Mouse (Mus musculus): ENCODE measurements at regions not wholly inside any gene's neighbourhood (a gene's known extent, or its start where the extent isn't known, plus 50 kb on each side); places are given as distances from the start of the nearest gene placed in this dataset.
A peak's percentile ranks its signal among the peaks of the same experiment; 100 is the strongest.

DNA sequence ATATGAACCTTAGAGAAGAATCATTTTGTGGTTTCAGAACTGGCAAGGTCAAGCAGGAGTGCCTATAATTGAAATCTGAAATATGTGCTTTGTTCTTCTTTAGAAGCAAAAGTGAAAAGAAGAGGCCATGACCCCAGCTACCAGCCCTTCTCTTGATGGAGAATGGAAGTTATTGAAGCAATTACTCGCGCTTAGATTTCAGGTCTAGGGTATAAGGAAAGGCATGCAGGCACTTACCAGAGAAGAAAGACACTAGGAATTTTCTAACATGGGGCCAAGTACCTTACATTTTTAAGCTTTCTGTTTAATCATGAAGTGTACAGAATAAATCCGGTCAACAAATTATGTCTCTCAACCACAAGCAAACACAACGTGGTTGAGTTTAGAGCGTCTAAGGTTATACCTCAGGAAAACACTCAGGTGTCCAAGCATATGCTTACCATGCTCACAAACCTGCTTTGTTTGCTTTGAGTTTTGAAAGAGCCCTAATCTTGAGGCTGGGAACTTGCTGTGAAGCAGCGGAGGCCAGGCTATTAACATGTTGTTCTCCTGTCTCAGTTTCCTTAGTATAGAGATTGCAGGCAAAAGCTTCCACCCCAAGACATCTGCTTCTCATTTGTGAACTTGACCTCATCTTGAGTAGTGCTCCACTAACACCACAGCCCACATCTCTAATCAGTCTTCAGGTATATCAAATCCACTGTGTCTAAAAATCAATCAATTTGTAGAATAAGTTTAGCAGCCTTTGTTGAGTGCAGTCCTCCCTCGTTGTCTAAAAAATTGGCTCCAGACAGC, 251.4 kb upstream of the C9orf72 start:
- peak; percentile 67 for DNase-seq

DNA sequence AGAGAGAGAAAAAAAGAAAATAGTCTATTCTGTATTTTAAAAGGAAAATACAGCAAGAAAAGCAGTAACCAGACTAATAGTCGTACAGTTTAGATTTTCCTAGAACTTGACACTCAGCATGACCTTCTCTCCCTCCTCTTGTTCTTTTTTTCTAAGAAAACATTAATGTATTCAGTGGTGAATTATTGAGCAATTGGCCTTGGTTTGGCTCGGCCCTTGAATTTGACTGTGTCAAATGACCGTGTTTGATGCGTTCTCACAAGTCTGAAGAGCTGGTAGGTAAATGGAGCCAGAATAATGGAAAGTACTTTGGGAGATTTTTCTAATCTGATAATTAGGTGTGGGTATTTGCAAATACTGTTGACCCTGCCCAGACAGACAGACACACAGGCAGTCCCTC, 248.0 kb upstream of the C9orf72 start:
- no peak for DNase-seq

Measured in embryo, embryonic 11 days (tissue).